Mouse (Mus musculus): ENCODE data around the gene Ubc. TPM values are rescaled to one million over a fixed set of nuclear protein-coding genes. Genes with fewer than 3 reads are reported as not detected.
"Not testable (repeated sequence)": the region's sequence is repeated elsewhere in the genome, so short reads cannot be mapped to it uniquely, and the experiment has no call there.

Ubc gene
- total RNA-seq (2021) = 100 to 1,000 TPM; 817 to 877 TPM

DNA sequence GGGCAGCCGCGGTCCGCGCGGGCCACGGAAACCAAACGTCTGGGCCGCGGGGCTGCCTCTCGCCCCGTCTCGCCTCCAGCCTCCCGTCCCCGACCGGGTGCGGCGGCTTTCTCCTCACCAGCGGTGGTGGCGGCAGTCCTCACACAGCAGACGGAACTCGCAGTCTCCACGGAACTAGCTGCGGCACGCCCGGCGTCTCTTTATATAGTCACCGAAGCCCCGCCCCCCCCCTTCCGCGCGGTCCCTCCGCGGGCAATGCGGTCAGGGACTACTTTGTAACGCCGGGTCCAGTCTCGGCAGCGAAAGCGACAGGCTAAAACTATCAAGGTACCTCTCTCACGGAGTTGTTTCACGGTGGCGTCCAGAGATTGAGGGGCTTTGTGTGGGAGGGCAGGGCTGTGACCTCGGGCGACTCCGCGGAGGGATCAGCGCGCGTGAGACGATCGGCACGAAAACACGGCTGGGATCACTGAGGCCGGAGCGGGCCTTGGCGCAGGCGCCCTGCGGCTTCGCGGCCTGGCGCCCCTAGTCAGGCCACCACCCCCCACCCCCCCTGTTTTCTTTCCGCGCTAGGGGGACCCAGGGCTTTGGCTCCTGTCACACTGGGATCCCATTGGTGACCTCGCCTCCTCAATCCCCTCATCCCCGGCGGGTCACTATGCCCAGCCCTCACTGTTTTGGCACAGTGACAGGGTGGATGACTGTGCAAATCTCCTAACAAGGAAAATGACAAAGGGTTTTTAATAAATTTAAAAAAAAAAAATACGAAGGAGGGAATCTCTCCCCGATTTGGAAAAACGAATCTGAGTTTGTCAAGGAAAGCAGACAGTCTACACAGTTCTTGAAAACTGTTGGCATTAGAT is at the start of gene Ubc:
Ubc (minus strand) TSS at position 624 of the 863 bp plus-strand sequence.
- peak; percentile 87 for DNase-seq (ENCODE audit: low spot score in 2 of 2)
- intact Hi-C loops (cut with DNase I) = loop anchor here (1.0 kb wide), 1 partner anchor 15 kb away; no protein-coding TSS in a partner anchor

DNA sequence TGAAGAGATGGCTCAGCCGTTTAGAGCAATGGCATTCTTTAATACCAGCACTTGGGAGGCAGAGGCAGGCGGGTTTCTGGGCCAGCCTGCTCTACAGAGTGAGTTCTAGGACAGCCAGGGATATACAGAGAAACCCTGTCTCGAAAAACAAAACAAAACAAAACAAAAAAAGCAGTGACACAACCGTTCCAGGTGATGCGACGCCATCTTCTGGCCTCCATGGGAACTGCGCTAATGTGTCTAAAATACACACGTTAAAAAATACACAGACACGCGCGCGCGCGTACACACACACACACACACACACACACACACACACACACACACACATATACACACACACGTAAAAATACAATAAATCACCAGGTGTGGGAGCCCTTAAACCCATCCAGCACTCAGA is 44.3 kb upstream of the Ubc start:
- intact Hi-C loops (cut with DNase I); DNase-seq (ENCODE audit: low spot score in 2 of 2): not testable (repeated sequence)

GRCm38 (mm10) chr5:125433793-125434337 is 43.9 kb upstream of the Ubc start, which contains the start of gene Dhx37:
Gene Dhx37, minus strand, starts transcription at chr5:125434121.
- peak; percentile 91 for DNase-seq (ENCODE audit: low spot score in 2 of 2)
- intact Hi-C loops (cut with DNase I) = no loop called here

DNA sequence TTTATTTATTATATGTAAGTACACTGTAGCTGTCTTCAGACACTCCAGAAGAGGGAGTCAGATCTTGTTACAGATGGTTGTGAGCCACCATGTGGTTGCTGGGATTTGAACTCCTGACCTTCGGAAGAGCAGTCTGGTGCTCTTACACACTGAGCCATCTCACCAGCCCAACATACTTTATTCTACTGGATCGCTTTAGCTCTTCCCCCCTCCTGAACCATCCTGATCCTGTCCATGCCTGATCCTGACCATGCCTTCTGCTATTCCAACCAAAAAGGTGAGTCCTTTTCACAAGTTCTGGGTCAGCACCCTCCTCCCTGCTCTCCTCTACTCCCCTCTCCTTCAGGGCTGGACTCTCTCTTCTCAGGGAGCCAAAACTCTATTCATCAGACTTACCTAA is 42.3 kb upstream of the Ubc start:
- intact Hi-C loops (cut with DNase I) = not testable (repeated sequence)

DNA sequence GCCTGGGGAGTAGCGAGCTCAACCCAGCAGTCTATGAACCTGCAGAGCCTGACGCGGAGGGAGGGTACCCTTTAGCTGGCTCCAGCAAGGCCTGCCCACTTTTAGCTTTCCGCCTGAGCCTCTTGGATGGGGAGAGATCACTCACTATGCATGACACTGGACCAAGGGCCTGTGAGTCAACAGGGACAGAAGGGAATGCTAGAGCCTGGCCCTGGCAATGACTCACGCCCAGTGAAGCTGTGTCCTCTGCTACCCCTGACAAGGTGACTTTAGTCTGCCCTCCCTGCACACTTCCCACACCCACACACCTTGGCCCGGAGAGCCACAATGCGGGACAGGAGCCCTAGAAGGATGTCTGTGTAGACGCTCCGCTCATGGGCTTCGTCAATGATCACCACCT is 36.3 kb upstream of the Ubc start:
- intact Hi-C loops (cut with DNase I) = no loop called here
- no peak for DNase-seq (ENCODE audit: low spot score in 2 of 2)

More for the DNA sequence above, 42.3 kb upstream of the Ubc start:
- DNase-seq (ENCODE audit: low spot score in 2 of 2) = not testable (repeated sequence)

GRCm38 (mm10) chr5:125425698-125426276 is 35.8 kb upstream of the Ubc start:
- no peak for DNase-seq (ENCODE audit: low spot score in 2 of 2)
- intact Hi-C loops (cut with DNase I) = no loop called here

GRCm38 (mm10) chr5:125419124-125419523 is 29.1 kb upstream of the Ubc start:
- intact Hi-C loops (cut with DNase I) = no loop called here
- no peak for DNase-seq (ENCODE audit: low spot score in 2 of 2)

DNA sequence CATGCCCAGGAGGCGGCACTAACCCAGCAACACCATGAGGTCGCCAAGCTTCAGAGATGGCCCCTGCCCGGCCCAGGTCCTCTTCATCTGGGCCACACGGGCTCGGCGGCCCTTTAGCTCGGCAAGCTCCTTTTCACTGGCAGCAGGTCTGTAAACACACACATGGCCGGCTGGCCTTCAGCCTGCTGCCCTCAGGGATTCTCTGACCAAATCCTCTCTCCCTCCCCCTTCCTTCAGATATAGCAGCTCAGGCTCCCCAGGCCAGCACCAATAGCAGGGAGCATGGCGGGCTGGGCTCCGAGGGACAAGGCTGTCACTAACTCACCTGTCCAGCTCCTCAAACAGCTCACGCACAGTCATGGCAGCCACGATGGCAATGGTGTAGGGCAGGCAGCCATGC is 28.6 kb upstream of the Ubc start:
- intact Hi-C loops (cut with DNase I) = no loop called here
- DNase-seq (ENCODE audit: low spot score in 2 of 2) = no peak

- intact Hi-C loops (cut with DNase I) = no loop called here
- DNase-seq (ENCODE audit: low spot score in 2 of 2) = no peak
These were observed 26.2 kb upstream of the Ubc start for GRCm38 (mm10) chr5:125416183-125416582.

DNA sequence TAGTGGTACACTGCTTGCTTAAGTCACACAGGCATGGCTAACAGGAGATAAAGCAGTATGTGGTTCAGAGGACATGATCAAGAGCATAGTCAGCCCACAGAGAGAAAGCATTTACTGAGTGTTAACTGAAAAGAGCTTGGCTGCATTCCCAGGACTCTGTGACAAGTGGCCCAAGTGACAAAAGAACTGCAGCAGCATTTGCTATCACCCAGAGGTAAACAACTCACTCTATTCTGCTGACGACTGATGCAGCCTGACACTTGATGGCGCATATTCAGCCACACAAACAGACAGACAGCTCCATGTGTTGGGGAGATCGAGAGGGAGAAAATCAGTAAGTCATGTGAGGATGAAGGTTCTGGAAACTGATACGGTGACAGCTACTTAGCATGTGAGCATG is 23.8 kb upstream of the Ubc start:
- intact Hi-C loops (cut with DNase I) = no loop called here
- DNase-seq (ENCODE audit: low spot score in 2 of 2) = no peak

- DNase-seq (ENCODE audit: low spot score in 2 of 2); intact Hi-C loops (cut with DNase I): not testable (repeated sequence)
These were observed 22.5 kb upstream of the Ubc start for GRCm38 (mm10) chr5:125412536-125412935.

DNA sequence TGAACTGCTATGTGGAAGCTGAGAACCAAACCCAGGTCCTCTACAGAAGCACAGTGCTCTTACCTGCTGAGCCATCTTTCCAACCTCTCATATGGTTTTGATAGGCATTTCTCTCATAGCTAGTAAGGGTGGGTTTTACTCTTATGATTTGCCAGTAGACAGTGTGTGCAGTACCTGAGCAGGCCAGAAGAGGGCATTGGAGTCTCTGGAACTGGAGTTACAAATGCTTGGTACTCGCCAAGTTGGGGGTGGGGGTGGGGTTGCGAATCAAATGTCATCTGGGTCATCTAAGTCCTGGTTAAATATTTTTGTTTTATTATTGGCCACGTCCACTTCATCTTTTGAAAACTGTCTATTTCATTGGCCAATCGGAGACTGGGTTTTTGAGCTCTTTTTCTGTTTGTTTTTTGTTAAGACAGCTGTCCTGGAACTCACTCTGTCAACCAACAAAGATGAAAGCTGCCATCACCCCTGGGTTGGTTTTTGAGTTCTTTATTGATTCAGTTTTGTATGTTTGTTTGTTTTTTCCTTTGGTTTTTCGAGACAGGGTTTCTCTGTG is 22.0 kb upstream of the Ubc start:
- DNase-seq (ENCODE audit: low spot score in 2 of 2) = peak in 1 of 2 experiments; percentile 52
- intact Hi-C loops (cut with DNase I) = no loop called here

DNA sequence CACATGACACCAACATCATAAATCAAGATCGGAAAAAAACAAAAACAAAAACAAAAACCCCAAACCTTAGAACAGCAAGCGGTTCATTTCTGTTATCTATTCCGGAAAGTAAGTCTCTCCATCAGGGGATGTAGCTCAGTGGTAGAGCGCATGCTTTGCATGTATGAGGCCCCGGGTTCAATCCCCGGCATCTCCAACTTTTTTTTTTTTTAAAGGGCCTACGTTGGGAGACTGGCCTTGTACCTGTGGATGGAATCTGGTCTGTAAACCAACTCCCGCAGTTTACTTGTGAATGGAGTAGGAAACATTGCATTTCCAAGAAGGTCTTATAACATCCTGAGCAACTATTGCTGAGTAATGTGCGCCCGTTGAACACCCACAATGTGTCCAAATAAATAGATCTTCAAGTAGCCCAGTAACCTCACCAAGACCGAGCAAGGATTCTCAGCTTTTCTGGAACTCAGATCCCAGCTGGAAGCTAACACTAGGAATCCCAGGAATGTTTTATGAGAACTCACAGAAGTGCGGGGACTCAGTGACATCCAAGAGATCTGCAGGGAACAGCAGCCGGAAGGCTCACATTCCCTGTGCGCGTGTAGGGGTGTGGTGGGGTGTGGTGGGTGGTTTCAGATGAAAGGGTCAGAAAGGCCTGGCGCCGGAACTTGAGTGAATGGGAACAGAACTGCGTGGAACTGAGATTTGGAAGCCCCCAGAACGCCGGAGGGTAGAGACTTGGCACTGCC is 19.5 kb upstream of the Ubc start:
- DNase-seq (ENCODE audit: low spot score in 2 of 2) = peak in 1 of 2 experiments; percentile 51
- intact Hi-C loops (cut with DNase I) = no loop called here

DNA sequence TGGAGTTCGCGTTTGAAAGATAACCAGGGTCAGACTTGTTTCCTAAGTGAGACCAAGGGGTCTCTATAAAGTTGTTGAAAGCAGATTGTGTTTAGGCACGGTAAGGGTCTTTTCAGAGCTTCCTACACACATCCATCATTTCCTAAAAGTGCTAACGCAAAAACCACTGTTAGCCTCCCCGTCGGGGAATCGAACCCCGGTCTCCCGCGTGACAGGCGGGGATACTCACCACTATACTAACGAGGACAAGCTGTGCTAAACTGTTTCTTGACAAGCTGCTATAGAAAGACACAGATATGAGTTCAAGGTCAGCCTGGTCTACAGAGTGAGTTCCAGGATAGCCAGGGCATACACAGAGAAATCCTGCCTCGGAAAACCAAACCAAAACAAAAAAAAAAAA is 18.8 kb upstream of the Ubc start:
- intact Hi-C loops (cut with DNase I) = no loop called here
- DNase-seq (ENCODE audit: low spot score in 2 of 2) = peak; percentile 84 to 88

DNA sequence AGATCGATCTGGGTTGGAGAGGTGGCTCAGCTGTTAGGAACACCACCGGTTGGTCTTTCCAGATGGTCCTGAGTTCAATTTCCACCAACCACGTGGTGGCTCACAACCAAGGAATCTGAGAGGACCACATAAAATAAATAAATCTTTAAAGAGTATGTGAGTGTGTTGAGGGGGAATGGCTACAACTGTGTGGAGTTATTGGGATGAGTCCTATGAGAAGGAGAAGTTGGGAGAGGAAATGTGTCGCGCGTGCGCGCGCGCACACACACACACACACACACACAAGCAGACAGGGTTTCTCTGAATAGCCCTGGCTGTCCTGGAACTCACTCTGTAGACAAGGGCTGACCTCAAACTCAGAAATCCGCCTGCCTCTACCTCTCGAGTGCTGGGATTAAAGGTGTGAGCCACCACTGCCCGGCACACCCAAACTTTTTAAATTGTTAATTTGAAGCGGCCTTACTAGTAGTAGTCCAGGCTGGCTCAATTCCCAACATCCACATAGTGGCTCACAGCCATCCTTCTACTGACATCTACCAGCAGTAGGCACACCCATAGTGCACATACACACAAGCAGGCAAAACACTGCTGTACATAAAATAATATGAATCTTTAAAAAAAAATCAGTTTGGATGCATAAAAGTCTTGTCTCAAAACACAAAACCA is 18.0 kb upstream of the Ubc start:
- no peak for DNase-seq (ENCODE audit: low spot score in 2 of 2)
- intact Hi-C loops (cut with DNase I) = no loop called here

DNA sequence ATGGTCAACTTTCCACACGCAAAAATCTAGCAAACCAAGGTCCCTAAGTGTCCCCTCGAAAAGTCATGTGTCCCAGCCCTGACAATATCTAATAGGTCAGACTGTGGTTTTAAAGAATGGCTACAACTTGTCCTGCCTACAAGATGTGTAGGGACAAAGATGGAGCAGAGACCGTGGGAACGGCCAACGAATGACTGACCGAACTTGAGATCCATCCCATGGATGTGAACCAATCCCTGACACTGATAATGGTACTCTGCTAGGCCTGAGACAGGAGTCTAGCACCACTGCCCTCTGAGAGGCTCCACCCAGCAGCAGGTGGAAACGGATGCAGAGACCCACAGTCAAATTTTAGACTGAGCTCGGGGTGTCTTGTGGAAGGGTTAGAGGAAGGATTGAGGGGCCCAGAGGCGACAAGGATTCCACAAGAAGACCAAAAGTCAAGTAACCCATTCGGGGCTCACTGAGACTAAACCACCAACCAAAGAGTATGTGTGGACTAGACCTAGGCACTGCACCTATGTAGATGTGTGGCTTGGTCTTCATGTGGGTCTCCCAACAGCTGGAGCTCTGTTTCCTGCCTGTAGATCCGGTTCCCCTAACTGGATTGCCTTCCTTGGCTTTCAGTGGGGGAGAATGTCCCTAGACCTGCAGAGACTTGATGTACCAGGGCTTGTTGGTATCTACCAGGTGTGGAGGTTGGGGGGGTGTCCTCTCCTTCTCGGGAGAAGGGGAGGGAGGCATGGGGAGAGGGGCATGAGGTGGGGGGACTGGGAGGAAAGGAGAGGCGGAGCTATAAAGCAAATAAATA is 17.2 kb upstream of the Ubc start:
- no peak for DNase-seq (ENCODE audit: low spot score in 2 of 2)
- intact Hi-C loops (cut with DNase I) = no loop called here

GRCm38 (mm10) chr5:125406322-125407016 is 16.5 kb upstream of the Ubc start:
- peak; percentile 73 to 77 for DNase-seq (ENCODE audit: low spot score in 2 of 2)
- intact Hi-C loops (cut with DNase I) = no loop called here
